Mouse (Mus musculus) liver, postnatal 0 days (tissue): Measurements from ENCODE around the gene Dstn.

Source experiments
- CTCF ChIP-seq: sonication (generic); IDR thresholded peaks from 2 replicates; pipeline ENCODE4 v1.5.1; 2016; ENCODE audit warnings: antibody characterized with exemption, low read depth
- EP300 ChIP-seq: IDR thresholded peaks from 2 replicates; pipeline ENCODE4 v1.6.1; 2016; ENCODE audit warnings: antibody characterized with exemption, low read depth, mild to moderate bottlenecking

DNA sequence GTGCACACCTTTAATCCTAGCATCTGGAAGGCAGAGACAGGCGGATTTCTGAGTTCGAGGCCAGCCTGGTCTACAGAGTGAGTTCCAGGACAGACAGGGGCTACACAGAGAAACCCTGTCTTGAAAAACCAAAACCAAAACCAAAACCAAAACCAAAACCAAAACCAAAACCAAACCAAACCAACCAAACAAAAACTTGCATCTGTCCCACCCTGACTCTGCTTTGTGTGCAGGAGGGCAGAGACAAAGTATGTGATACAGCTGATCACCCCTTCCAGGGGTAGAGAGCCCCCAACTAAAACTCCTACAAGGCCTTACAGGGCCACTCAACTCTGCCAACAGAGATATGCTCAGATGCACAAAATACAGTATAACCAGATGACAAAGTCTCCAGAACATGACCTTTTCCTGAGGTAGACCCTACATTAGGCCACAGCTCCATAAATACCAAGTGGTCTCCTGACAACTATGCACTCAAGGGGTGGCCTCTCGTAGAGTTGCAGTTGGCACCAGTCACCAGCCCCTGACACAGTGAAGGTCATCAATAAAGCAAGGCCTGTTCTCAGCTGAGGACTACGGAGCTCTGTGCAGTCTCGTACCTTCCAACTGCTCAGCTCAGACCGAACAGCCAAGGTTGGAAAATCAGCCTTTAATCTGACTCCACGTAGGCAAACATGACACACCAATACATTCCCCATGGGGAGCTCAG lies 77.0 kb downstream of the Dstn start:
- TF ChIP-seq EP300 (no peak), CTCF (no peak)
